Mouse (Mus musculus): ENCODE measurements around the gene Tlx3.

GRCm38 (mm10) chr11:33240295-33240694, 36.9 kb upstream of the Tlx3 start:
- TF ChIP-seq CTCF (IDR thresholded peaks at IDR 0.05; ENCODE audit: low read depth, low read length) (no peak), POLR2A (IDR thresholded peaks at IDR 0.05; ENCODE audit: extremely low read depth, insufficient read depth, low read length) (no peak)
